Mouse (Mus musculus): Measurements from ENCODE around the gene Cdk2ap1. TPM values are rescaled to one million over a fixed set of nuclear protein-coding genes. Genes with fewer than 3 reads are reported as not detected.
"Not testable (repeated sequence)": the region's sequence is repeated elsewhere in the genome, so short reads cannot be mapped to it uniquely, and the experiment has no call there.

The Cdk2ap1 gene
- polyA plus RNA-seq, 1 experiment from 2014 or later: 410 TPM

DNA sequence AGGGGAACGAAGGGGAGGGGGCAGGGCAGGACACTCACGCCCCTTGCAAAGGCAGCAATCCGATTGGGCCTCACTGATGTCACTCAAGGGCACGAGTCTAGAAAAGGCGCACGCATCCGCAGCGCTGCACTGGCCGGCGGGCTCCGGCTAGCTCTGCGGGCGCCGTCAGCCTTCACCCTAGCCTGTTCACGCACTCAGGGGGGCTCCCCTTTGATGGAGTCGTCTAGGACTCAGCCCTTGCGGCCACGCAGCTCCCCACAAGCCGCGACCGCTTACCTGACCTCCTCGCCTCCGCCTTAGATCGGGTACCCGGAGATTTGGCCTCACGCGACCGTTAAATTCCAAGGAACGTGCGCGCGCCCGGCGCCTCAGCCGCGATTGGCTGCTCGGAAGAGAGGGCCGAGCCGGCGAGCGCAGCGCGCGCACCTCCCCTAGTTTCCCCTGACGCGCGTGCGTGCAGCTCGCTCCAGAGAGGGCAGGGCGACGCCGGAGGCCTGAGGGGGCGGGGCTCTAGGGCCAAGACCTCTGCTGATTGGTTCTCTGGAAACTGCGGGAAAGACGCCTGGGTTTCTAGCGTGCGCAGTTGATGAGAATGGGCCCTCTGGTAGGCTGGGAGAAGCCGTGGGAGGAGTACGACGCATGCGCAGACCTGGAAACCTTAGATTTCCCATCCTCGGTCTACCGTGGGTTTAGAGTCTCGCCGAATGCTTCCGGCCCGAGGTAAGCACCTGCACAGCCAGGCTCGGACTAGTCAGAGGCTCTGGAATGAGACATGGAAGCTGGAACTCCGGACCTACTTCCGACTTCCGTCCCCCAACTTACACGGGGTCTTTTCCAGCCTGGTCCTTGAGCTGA, 35.1 kb downstream of the Cdk2ap1 start, which contains the start of the genes Mphosph9 and 2810006K23Rik:
Gene Mphosph9 (minus strand): TSS at position 463 of the 855 bp plus-strand sequence.
Gene 2810006K23Rik (plus strand): TSS at position 580 of the 855 bp plus-strand sequence.
- H3K36me3 ChIP-seq (replicated peaks; ENCODE audit: control insufficient read depth, insufficient read depth, low read depth, low read length): no peaks in the 10 kb centered on the region
- 0% methylated on average over 72 of the region's 72 CpGs for whole genome bisulfite sequencing
- peak; percentile 100 for DNase-seq (ENCODE audit: low spot score)
- ATAC-seq (replicated peaks; ENCODE audit: insufficient number of reproducible peaks, low FRiP score, low TSS enrichment, low read depth): peak; percentile 97
- H3K9me3 ChIP-seq (replicated peaks; ENCODE audit: control insufficient read depth, low read length): no peaks in the 10 kb centered on the region
- H3K27me3 ChIP-seq (ENCODE audit: control insufficient read depth, insufficient read depth, low read length): no peaks in the 10 kb centered on the region
- peak within 1 kb of the TSS; percentile 49 for H3K4me3 ChIP-seq (ENCODE audit: low read depth, low read length)
- peak within 1 kb of the TSS; percentile 74 for H3K4me2 ChIP-seq (ENCODE audit: low read depth, low read length)
- no peaks in the 10 kb centered on the region for H3K4me1 ChIP-seq (ENCODE audit: control insufficient read depth, insufficient read depth, low read length)
- H3K27ac ChIP-seq (replicated peaks; ENCODE audit: low read depth, low read length): peak within 1 kb of the TSS; percentile 82
- H3K9ac ChIP-seq (replicated peaks; ENCODE audit: low read length): peak within 1 kb of the TSS; percentile 68

DNA sequence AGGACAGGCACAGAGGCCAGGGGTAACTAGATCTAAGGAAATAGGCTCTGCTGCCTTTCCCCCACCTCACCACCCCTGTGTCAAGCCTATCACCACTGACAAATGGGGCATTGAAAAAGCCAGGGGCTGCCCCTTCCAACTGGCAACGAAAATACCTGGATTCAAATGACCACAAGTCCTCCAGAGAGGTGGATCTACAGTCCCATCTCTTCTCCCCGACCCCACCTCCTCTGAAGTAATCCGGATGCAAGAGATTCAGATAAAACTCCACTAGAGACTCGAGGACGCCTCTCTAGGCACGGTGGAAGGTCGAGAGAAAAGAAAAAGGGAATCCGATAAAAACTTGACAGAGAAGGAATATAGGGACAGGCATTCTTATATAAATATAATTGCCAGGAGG, 36.1 kb downstream of the Cdk2ap1 start:
- H3K27ac ChIP-seq (replicated peaks; ENCODE audit: low read depth, low read length): no peak overlapping the region; the same call in 1 of the 2 replicates
- ATAC-seq (replicated peaks; ENCODE audit: insufficient number of reproducible peaks, low FRiP score, low TSS enrichment, low read depth): no peak
- H3K36me3 ChIP-seq (replicated peaks; ENCODE audit: control insufficient read depth, insufficient read depth, low read depth, low read length): no peaks in the 10 kb centered on the region
- no peaks in the 10 kb centered on the region for H3K27me3 ChIP-seq (ENCODE audit: control insufficient read depth, insufficient read depth, low read length)
- WGBS: 2% methylated on average over 8 of the region's 8 CpGs
- DNase-seq (ENCODE audit: low spot score): no peak
- peak overlapping the region; percentile 68 for H3K9ac ChIP-seq (replicated peaks; ENCODE audit: low read length)
- no peaks in the 10 kb centered on the region for H3K4me1 ChIP-seq (ENCODE audit: control insufficient read depth, insufficient read depth, low read length)
- H3K9me3 ChIP-seq (replicated peaks; ENCODE audit: control insufficient read depth, low read length): no peaks in the 10 kb centered on the region
- peak overlapping the region; percentile 49 for H3K4me3 ChIP-seq (ENCODE audit: low read depth, low read length)
- peak overlapping the region; percentile 74 for H3K4me2 ChIP-seq (ENCODE audit: low read depth, low read length)

- no peaks in the 10 kb centered on the region for H3K27me3 ChIP-seq (ENCODE audit: control insufficient read depth, insufficient read depth, low read length)
- no peak for ATAC-seq (replicated peaks; ENCODE audit: insufficient number of reproducible peaks, low FRiP score, low TSS enrichment, low read depth)
- DNase-seq (ENCODE audit: low spot score): no peak
- H3K9ac ChIP-seq (replicated peaks; ENCODE audit: low read length): no peak overlapping the region
- H3K9me3 ChIP-seq (replicated peaks; ENCODE audit: control insufficient read depth, low read length): no peaks in the 10 kb centered on the region
- no peak overlapping the region for H3K27ac ChIP-seq (replicated peaks; ENCODE audit: low read depth, low read length)
- WGBS: 94% methylated on average over 7 of the region's 7 CpGs
- no peak overlapping the region for H3K4me3 ChIP-seq (ENCODE audit: low read depth, low read length)
- no peak overlapping the region for H3K4me2 ChIP-seq (ENCODE audit: low read depth, low read length)
- no peaks in the 10 kb centered on the region for H3K4me1 ChIP-seq (ENCODE audit: control insufficient read depth, insufficient read depth, low read length)
- H3K36me3 ChIP-seq (replicated peaks; ENCODE audit: control insufficient read depth, insufficient read depth, low read depth, low read length): peaks cover 7% of the 10 kb centered on the region
Measured at GRCm38 (mm10) chr5:124317648-124318047, 45.2 kb downstream of the Cdk2ap1 start.

- Histone ChIP-seq H3K4me3 (ENCODE audit: low read depth, low read length) (no peak overlapping the region), H3K4me2 (ENCODE audit: low read depth, low read length) (no peak overlapping the region), H3K4me1 (ENCODE audit: control insufficient read depth, insufficient read depth, low read length) (no peaks in the 10 kb centered on the region), H3K9me3 (replicated peaks; ENCODE audit: control insufficient read depth, low read length) (no peaks in the 10 kb centered on the region; the same call in 1 of the 2 replicates), H3K27me3 (ENCODE audit: control insufficient read depth, insufficient read depth, low read length) (no peaks in the 10 kb centered on the region), H3K9ac (replicated peaks; ENCODE audit: low read length) (no peak overlapping the region), H3K36me3 (replicated peaks; ENCODE audit: control insufficient read depth, insufficient read depth, low read depth, low read length) (peaks cover 14% of the 10 kb centered on the region), H3K27ac (replicated peaks; ENCODE audit: low read depth, low read length) (no peak overlapping the region)
- ATAC-seq (replicated peaks; ENCODE audit: insufficient number of reproducible peaks, low FRiP score, low TSS enrichment, low read depth) (no peak), DNase-seq (ENCODE audit: low spot score) (no peak)
- 95% methylated on average over 11 of the region's 11 CpGs for WGBS
Measured at GRCm38 (mm10) chr5:124315941-124316340, 46.9 kb downstream of the Cdk2ap1 start.

- no peaks in the 10 kb centered on the region for H3K4me1 ChIP-seq (ENCODE audit: control insufficient read depth, insufficient read depth, low read length)
- no peak overlapping the region for H3K4me2 ChIP-seq (ENCODE audit: low read depth, low read length)
- DNase-seq (ENCODE audit: low spot score) (no peak), ATAC-seq (replicated peaks; ENCODE audit: insufficient number of reproducible peaks, low FRiP score, low TSS enrichment, low read depth) (no peak)
- H3K27ac ChIP-seq (replicated peaks; ENCODE audit: low read depth, low read length): no peak overlapping the region
- H3K36me3 ChIP-seq (replicated peaks; ENCODE audit: control insufficient read depth, insufficient read depth, low read depth, low read length): peaks cover 14% of the 10 kb centered on the region
- 94% methylated on average over 9 of the region's 9 CpGs for WGBS
- no peak overlapping the region for H3K4me3 ChIP-seq (ENCODE audit: low read depth, low read length)
- H3K9me3 ChIP-seq (replicated peaks; ENCODE audit: control insufficient read depth, low read length): no peaks in the 10 kb centered on the region; the same call in 1 of the 2 replicates
- H3K9ac ChIP-seq (replicated peaks; ENCODE audit: low read length): no peak overlapping the region
- no peaks in the 10 kb centered on the region for H3K27me3 ChIP-seq (ENCODE audit: control insufficient read depth, insufficient read depth, low read length)
Measured at GRCm38 (mm10) chr5:124315498-124315897, 47.4 kb downstream of the Cdk2ap1 start.

DNA sequence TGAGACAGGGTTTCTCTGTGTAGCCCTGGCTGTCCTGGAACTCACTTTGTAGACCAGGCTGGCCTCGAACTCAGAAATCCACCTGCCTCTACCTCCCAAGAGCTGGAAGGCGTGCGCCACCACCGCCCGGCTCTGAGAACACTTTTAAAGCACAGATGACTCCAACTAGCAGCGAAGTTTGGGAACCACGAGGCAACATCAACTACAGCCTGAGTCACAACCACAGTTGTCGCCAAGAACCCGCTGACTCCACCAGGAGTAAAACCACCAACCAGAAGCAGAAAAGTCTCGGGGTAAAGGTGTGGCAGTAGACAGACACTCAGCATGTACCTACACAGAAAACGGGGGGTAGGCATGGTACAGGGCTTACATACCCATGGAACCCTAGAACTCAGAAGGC, 52.8 kb downstream of the Cdk2ap1 start:
- DNase-seq (ENCODE audit: low spot score) (no peak), ATAC-seq (replicated peaks; ENCODE audit: insufficient number of reproducible peaks, low FRiP score, low TSS enrichment, low read depth) (no peak)
- H3K4me2 ChIP-seq (ENCODE audit: low read depth, low read length): no peak overlapping the region
- H3K27ac ChIP-seq (replicated peaks; ENCODE audit: low read depth, low read length): no peak overlapping the region
- no peak overlapping the region for H3K9ac ChIP-seq (replicated peaks; ENCODE audit: low read length)
- no peak overlapping the region for H3K4me3 ChIP-seq (ENCODE audit: low read depth, low read length)
- H3K9me3 ChIP-seq (replicated peaks; ENCODE audit: control insufficient read depth, low read length): no peaks in the 10 kb centered on the region; the same call in 1 of the 2 replicates
- H3K36me3 ChIP-seq (replicated peaks; ENCODE audit: control insufficient read depth, insufficient read depth, low read depth, low read length): peaks cover 19% of the 10 kb centered on the region
- H3K4me1 ChIP-seq (ENCODE audit: control insufficient read depth, insufficient read depth, low read length): no peaks in the 10 kb centered on the region
- H3K27me3 ChIP-seq (ENCODE audit: control insufficient read depth, insufficient read depth, low read length): no peaks in the 10 kb centered on the region
- 92% methylated on average over 11 of the region's 11 CpGs for WGBS

DNA sequence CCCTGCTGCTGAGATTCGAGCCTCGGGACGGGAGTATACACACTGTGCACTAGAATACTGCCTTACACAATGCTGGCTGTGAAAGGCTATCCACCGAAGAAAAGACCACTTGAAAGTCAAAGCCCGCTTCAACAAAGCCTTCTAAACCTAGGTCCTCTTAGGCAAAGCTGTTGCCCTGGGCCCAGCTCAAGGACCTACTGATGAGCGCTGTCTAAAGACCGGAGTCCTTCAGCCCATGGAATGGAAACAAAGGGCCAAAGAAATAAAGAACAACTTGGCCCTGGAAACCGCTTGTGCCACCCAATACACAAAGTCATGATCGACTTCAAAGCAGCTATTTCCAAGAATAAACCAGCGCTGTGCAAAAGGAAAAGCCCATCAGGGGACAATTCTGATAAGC, 53.7 kb downstream of the Cdk2ap1 start:
- 85% methylated on average over 10 of the region's 10 CpGs for WGBS
- DNase-seq (ENCODE audit: low spot score) (peak; percentile 6), ATAC-seq (replicated peaks; ENCODE audit: insufficient number of reproducible peaks, low FRiP score, low TSS enrichment, low read depth) (no peak)
- Histone ChIP-seq H3K4me3 (ENCODE audit: low read depth, low read length) (no peak overlapping the region), H3K4me2 (ENCODE audit: low read depth, low read length) (no peak overlapping the region), H3K4me1 (ENCODE audit: control insufficient read depth, insufficient read depth, low read length) (no peaks in the 10 kb centered on the region), H3K27ac (replicated peaks; ENCODE audit: low read depth, low read length) (no peak overlapping the region), H3K9ac (replicated peaks; ENCODE audit: low read length) (no peak overlapping the region), H3K27me3 (ENCODE audit: control insufficient read depth, insufficient read depth, low read length) (no peaks in the 10 kb centered on the region), H3K9me3 (replicated peaks; ENCODE audit: control insufficient read depth, low read length) (no peaks in the 10 kb centered on the region; the same call in 1 of the 2 replicates), H3K36me3 (replicated peaks; ENCODE audit: control insufficient read depth, insufficient read depth, low read depth, low read length) (peaks cover 19% of the 10 kb centered on the region)

DNA sequence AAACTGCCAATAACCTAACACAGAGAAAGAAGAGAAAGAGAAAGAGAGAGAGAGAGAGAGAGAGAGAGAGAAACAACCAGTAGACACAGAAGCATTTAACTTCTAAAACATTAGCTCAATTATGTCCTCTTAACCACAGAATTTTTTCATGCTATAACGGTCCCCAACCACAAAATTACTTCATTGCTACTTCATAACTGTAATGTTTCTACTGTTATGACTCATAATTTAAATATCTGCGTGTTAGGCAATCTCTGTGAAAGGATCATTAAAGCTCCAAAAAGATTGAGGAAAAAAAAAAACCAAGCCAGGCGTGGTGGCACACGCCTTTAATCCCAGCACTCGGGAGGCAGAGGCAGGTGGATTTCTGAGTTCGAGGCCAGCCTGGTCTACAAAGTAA, 60.0 kb downstream of the Cdk2ap1 start:
- H3K27ac ChIP-seq (replicated peaks; ENCODE audit: low read depth, low read length); DNase-seq (ENCODE audit: low spot score); ATAC-seq (replicated peaks; ENCODE audit: insufficient number of reproducible peaks, low FRiP score, low TSS enrichment, low read depth); H3K4me3 ChIP-seq (ENCODE audit: low read depth, low read length); H3K4me1 ChIP-seq (ENCODE audit: control insufficient read depth, insufficient read depth, low read length); H3K9ac ChIP-seq (replicated peaks; ENCODE audit: low read length); H3K27me3 ChIP-seq (ENCODE audit: control insufficient read depth, insufficient read depth, low read length); H3K9me3 ChIP-seq (replicated peaks; ENCODE audit: control insufficient read depth, low read length); H3K4me2 ChIP-seq (ENCODE audit: low read depth, low read length): not testable (repeated sequence)
- WGBS: 93% methylated on average over 6 of the region's 6 CpGs
- peaks cover 11% of the 10 kb centered on the region for H3K36me3 ChIP-seq (replicated peaks; ENCODE audit: control insufficient read depth, insufficient read depth, low read depth, low read length)
